Mouse (Mus musculus) intestine, embryonic 16.5 days (tissue): ENCODE measurements at regions not wholly inside any gene's neighbourhood (a gene's known extent, or its start where the extent isn't known, plus 50 kb on each side); places are given as distances from the start of the nearest gene placed in this dataset.
A peak's percentile ranks its signal among the peaks of the same experiment; 100 is the strongest.

Experiments used
- ATAC-seq: fragments of 200-750 bp; cut with Nextera tagmentation; 2 replicates; pipeline ENCODE4 v1.8.0; 2017; ENCODE audit warnings: moderate TSS enrichment, moderate library complexity
- H3K27ac ChIP-seq: fragments of 300-500 bp; sonication (generic); 2 replicates; pipeline ENCODE4 v1.5.1; 2014; ENCODE audit warnings: mild to moderate bottlenecking, low read length
- H3K27me3 ChIP-seq: fragments of 300-500 bp; sonication (generic); replicated peaks from 2 replicates; pipeline ENCODE4 v1.6.1; 2014; ENCODE audit warnings: low read length, control low read depth, mixed read lengths; ENCODE audit not compliant: control insufficient read depth, insufficient read depth
- H3K36me3 ChIP-seq: fragments of 300-500 bp; sonication (generic); 2 replicates; pipeline ENCODE4 v1.6.1; 2014; ENCODE audit warnings: low read length, control low read depth; ENCODE audit not compliant: control insufficient read depth, insufficient read depth
- H3K4me1 ChIP-seq: fragments of 300-500 bp; sonication (generic); 2 replicates; pipeline ENCODE4 v1.6.1; 2014; ENCODE audit warnings: low read length, control low read depth, mixed read lengths; ENCODE audit not compliant: control insufficient read depth, insufficient read depth
- H3K4me2 ChIP-seq: fragments of 300-500 bp; sonication (generic); 2 replicates; pipeline ENCODE4 v1.6.1; 2014; ENCODE audit warnings: low read depth, low read length, control low read depth
- H3K4me3 ChIP-seq: fragments of 300-500 bp; sonication (generic); 2 replicates; pipeline ENCODE4 v1.5.1; 2014; ENCODE audit warnings: mild to moderate bottlenecking, low read length
- H3K9ac ChIP-seq: fragments of 300-500 bp; sonication (generic); 2 replicates; pipeline ENCODE4 v1.6.1; 2014; ENCODE audit warnings: low read depth, low read length
- H3K9me3 ChIP-seq: fragments of 300-500 bp; sonication (generic); 2 replicates; pipeline ENCODE4 v1.6.1; 2016; ENCODE audit warnings: low read length, control low read depth; ENCODE audit not compliant: control insufficient read depth
- WGBS: fragments of 180-500 bp; shearing (Covaris S2); extraction: QIAGEN DNeasy Blood & Tissue Kit; methylation state at CpG from one replicate; pipeline ENCODE4 v1.1.7; 2014; 5-methylcytosine and 5-hydroxymethylcytosine counted together

DNA sequence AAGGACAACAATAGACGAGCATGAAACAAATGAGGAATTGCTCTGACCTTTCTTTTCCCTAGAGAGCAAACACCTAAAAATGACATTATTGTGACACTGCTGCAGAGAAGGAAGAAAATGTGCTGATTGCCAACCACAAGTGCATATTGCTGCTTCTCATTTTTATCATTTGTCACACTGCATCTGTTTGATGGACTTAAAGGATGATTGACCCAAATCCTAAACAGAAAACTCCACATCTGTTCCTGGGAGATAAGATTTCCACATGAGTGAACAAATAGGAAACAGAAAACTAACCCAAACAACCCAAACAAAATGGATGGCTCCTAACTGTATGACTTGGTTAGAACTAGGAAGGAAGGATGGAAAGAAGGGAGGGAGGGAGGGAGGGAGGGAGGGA is 118.5 kb downstream of the Ccdc50 start:
- Histone ChIP-seq H3K27me3 (no peaks in the 10 kb centered on the region), H3K36me3 (no peaks in the 10 kb centered on the region), H3K9me3 (no peaks in the 10 kb centered on the region), H3K4me2 (no peak overlapping the region), H3K4me1 (no peaks in the 10 kb centered on the region), H3K4me3 (no peak overlapping the region), H3K27ac (no peak overlapping the region), H3K9ac (no peak overlapping the region)
- no peak for ATAC-seq
- 68% methylated on average over 1 of the region's 1 CpGs for WGBS

DNA sequence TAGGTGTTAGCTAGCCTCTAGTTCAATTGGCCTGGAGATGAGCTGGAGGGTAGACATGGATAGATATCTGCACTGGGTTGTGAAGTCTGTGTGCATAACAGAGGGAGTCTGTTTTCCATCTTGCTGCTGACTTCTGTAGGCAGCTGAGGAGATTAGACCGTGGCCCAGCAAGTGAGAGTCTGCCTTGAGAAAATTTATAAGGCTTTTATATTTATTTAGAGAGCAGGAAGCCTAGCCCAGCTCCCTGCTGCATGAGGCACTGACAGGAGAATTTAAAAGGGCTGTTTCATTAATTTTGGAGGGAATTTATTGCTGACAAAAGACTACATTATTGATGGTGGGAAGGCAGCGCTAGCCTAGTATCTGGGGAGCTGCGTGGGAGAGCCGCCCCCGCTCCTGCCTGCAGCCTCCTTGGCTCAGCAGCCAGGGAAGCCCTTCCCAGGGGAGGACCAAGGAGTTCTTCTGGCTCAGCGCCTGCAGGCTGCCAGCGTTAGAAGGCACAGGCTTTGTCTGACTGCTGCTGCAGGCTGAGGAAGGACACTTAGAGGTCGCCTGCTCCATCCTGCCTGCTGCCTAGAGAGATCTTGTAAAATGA is 135.0 kb downstream of the Ccdc50 start:
- H3K4me2 ChIP-seq = 0 out of 2 replicates have a peak overlapping the region, but pooled peaks have one; percentile 9
- WGBS = 28% methylated on average over 8 of the region's 8 CpGs

DNA sequence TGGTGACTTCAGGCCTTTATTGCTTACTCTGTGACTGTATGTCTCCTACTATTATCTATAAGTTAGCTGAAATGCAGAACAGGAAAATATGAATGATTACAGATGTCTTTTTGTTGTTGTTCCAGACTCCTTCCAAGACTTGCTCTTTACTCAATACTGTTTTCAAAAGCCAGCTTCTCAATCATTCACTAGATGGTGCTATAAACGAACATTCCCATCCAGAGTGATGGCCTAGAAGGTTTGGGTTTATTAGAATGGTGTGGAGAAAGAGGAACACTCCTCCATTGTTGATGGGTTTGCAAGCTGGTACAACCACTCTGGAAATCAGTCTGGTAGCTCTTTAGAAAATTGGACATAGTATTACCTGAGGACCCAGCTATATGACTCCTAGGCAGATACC is 138.0 kb downstream of the Ccdc50 start:
- peaks cover 5% of the 10 kb centered on the region; the same call in 1 of the 2 replicates for H3K4me1 ChIP-seq
- H3K36me3 ChIP-seq = no peaks in the 10 kb centered on the region
- no peak for ATAC-seq
- no peak overlapping the region for H3K4me3 ChIP-seq
- no peak overlapping the region for H3K27ac ChIP-seq
- no peak overlapping the region for H3K4me2 ChIP-seq
- 54% methylated on average over 1 of the region's 1 CpGs for WGBS
- no peaks in the 10 kb centered on the region for H3K27me3 ChIP-seq
- H3K9me3 ChIP-seq = no peaks in the 10 kb centered on the region
- H3K9ac ChIP-seq = no peak overlapping the region

More for the DNA sequence above, 135.0 kb downstream of the Ccdc50 start:
- peaks cover 5% of the 10 kb centered on the region; the same call in 1 of the 2 replicates for H3K4me1 ChIP-seq
- no peaks in the 10 kb centered on the region for H3K9me3 ChIP-seq
- no peaks in the 10 kb centered on the region for H3K27me3 ChIP-seq
- no peak overlapping the region for H3K4me3 ChIP-seq
- ATAC-seq = peak; percentile 80
- no peak overlapping the region for H3K9ac ChIP-seq
- H3K36me3 ChIP-seq = no peaks in the 10 kb centered on the region
- peak overlapping the region; percentile 15; the same call in 1 of the 2 replicates for H3K27ac ChIP-seq

DNA sequence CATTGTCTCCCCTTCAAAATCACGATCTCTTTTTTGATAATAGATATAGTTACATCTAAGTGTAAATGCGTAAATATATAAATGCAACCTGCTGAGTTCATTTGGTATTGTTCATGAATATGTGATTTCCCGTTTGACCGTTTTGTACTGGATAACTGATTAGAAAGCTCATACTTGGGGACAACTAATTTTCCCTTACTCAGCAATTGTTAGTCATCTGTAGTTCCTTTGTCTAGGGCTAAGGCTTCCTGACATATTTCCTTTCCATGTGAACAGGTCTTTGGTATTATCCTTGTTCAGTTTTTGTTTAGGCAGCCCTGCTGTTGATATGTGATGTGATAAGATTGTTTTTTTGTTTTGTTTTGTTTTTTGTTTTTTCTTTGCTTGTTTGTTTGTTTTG is 142.0 kb downstream of the Ccdc50 start:
- Histone ChIP-seq H3K27ac (no peak overlapping the region), H3K9me3 (no peaks in the 10 kb centered on the region), H3K36me3 (no peaks in the 10 kb centered on the region), H3K27me3 (no peaks in the 10 kb centered on the region), H3K9ac (no peak overlapping the region), H3K4me3 (no peak overlapping the region), H3K4me1 (no peaks in the 10 kb centered on the region), H3K4me2 (no peak overlapping the region)
- WGBS = 90% methylated on average over 4 of the region's 4 CpGs
- no peak for ATAC-seq
